Mouse (Mus musculus) megakaryocyte progenitor cell, adult 5-6 weeks (primary cell): ENCODE data around the gene Gnmt. TPM values are rescaled to one million over a fixed set of nuclear protein-coding genes. Genes with fewer than 3 reads are reported as not detected.

Experiments
- ATAC-seq: replicated peaks from 2 replicates; pipeline ENCODE4 v1.8.0; 2016; ENCODE audit warnings: mild to moderate bottlenecking, moderate TSS enrichment, inconsistent platforms; ENCODE audit not compliant: poor library complexity
- total RNA-seq, 2 experiments: library from RNA; stranded (forward) in 1 of 2; stranded (reverse) in 1 of 2; fragments of 157-497, 149-512 nt in 1 of 2; fragments of 200-1000 nt in 1 of 2; gene quantifications; 2 replicates each; pipeline versions ENCODE4 v1.2.3 to v1.2.4; 2015 to 2017

Gnmt gene
- total RNA-seq, 2 experiments from 2014 or later: not detected

DNA sequence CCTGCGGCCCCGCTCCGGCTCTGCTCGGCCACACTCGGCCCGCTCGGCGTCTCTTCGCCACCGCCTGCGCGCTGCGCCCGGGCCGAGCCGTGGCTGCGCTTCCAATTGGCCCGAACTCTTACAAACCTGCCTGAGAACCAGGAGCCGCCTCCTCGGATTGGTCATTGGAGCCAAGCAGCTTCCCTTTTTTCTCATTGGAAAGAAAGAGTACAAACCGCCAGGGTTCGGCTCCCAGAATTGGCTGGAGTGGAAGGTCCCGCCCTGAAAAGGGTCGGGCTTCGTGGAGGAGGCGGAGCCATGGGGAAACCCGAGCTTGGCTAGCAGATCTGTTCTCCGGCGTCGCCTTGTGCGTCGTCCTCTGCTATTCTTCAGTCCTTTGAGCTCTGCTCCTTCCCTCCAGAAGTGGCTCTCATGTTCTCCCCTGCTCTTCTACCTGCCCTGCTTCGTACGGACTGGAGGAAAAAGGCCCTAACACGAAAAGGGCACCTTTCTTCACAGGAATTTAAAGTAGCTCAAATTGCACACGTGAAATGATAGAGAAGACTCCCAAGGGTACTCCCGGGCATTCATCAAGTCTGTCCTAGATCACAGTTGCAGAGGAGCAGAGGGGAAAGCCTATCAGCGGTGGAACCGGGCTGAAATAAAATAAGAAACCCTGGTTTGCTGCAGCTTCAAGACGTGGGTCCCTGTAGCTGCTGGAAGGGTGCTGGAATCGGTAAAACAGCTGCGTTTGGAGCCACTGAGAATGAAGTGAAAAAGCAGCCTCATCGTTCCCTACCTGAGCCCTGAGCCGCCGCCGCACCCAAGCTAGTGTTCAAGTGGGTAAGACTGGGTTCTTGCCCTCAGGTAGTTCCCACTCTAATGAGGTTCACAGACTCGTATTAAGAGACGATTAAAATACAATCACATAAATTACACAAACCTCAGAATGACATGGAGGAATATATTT lies 23.8 kb downstream of the Gnmt start, which contains the start of gene Ppp2r5d:
Gene Ppp2r5d (minus strand): TSS at position 225 of the 949 bp plus-strand sequence.
- peak; percentile 97 for ATAC-seq

DNA sequence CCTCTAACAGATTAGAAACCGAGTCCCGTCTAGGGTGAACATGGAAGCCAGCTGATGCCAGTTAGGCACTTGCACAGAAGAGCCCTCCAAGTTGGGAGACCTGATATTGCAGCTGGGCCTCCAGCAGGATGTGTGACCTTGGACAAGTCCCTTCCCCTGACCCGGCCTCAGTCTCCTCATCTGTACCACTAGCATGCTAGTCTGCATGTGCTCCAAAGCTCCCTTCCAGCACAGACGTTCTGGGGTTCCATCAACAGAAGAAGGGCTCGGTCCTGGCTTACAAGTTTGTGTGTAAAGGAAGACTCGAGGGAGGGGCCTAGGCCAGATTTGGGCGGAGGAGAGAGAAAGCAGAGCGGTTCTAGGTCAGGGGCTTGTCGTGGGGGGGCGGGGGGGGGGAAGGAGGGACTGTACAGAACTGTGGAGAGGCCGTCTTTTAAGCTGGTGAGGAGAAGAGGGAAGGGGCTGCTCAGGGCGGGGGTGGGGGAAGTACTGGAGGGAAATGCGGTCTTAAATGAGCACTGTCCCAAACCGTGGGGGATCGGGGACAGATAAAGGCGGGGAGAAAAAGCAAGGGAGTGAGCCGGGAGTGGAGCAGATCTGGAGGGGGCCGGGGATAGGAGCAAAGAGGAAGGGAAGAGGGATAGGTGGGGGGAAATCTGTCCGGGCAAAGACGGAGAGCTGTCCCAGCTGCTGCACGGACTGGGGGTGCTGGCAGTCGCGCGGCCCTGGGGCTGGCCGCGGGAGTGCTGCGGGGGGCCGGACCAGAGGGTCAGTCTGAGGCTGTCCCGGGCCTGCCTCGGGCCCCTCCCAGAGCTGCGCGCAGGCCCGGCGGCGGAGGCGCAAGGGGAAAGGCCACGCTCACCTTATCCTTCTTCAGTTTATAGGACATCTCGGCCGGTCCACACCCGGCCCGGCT lies 24.7 kb downstream of the Gnmt start:
- no peak for ATAC-seq

DNA sequence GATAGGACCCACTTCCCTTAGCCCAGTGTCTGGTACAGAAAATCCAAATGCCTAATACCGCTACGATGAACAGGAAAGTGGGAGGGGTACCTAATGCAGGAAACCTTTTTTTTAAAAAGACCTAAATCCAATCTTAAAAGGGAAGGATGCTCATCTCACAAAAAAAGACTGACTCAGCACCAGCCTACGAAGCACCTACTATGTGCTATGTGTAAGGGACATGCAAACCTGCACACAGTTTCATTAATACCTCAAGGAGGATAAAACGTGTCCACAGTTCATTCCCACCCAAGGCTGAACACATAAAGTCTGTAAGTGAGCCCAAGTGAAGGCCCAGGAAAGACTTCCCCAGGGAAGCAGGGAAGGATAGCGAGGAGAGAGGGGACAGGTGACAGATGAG lies 26.5 kb downstream of the Gnmt start:
- no peak for ATAC-seq

DNA sequence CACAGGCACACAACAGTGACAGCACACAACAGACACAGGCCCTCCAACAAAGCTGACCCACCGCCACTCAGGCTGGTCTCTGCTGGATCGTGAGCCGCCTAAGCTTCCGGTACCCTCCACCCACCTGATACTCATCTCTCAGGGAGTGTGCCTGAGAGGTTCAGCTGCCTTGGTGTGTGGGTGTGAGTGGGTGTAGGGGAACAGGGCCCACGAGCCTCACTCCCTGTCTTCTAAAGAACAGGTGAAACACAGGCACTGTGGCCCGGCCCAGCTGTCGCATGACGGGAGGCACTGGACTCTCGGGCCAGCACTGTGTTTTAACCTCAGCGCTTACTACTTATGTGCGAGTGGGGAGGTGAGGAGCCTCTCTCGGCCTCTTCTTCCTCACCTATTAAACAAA lies 26.9 kb downstream of the Gnmt start:
- ATAC-seq: no peak

DNA sequence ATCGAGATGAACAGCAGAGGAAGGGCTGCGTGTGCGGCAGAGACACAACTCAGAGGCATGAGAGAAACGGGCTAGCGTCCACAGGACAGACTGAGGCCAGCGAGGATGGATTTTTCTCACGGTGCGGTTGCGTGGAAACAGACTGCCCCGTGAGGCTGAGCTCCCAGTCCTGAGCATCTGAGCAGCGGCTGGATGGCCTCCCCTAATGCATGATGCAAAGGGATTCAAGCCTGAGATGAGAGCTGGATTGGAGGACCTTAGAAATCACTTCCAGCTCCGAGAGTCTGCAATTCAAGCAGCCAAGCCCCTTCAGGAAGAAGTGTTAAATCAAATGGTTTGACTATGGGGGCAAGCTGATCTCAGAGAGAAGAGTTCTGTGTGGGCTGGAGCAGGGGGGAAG lies 27.5 kb downstream of the Gnmt start:
- no peak for ATAC-seq

DNA sequence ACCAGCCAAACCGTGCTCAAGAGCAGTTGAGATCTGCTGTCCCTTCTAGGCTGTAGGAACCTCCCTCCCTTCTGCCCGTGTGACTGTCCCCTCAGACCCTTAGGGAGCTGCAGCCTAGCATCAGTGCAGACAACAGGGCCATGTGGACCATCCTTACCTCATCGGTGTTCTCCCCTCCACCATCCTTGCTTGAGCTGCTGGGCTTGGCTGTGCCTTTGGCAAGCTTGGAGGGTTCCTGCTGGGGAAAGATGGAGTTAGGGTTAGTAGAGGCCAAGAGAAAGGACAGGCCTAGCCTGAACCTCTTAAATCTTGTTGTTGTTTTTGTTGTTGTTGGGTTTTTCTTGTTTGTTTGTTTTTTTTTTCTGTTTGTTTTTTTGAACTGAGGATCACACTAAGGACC lies 29.1 kb downstream of the Gnmt start:
- ATAC-seq: no peak

DNA sequence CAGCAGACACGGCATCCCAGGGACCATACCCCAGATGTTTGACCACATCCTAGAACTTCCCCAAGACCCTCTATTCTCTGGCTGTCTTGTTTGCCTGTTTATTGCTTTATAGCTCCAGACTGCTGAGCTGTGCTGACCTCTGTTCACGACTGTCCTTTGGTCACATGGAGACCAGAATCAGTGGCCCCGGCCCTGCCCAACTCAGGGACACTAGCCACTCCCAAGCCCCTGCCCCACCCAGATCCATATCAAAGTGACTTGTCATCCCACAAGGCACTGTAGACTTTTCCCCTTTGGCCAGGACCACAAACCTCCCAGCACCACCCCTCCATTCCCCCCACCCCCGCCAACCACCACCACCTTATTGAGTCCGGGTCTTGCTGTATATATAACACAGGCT lies 29.7 kb downstream of the Gnmt start:
- ATAC-seq: no peak

DNA sequence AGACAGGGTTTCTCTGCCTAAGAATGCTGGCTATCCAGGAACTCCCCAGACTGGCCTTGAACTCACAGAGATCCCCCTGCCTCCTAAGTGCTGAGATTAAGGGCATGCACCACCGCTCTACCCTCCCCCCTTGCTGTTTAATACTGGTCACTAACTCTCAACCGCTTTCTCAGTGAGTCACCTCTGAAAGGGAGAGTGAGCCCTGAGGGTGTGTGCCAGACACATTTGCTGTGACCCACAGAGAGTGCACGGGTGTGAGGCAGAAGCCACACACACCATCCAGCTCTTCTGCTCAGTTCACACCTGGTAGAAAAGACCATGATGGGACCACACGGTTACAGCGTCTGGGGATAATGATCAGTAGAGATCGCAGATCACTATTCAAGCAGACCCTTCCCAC lies 30.5 kb downstream of the Gnmt start:
- no peak for ATAC-seq

DNA sequence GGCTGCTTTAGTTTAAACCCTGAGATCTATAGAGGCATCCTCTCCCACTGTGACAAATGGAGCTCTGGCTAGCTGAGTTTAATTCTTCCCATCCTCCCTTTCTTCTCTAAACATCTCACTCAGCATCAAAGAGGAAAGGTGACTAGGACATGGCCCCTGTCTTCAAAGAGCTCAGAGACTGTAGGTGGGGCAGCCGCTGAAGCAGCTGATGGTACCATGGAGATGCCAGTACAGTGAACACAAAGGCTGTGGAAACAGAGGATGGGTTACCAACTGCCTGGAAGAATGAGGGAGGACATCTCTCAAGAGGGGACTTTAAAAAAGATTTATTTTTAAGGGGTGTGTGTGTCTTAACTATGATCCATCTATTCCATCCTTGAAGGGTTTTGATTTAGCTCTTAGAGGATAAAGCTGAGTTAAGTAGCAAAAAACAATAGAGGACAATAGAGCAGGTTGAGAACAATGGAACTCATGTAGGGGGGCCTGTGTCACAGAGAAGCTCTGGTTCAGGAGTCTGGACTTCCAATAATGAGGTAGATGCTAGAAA lies 34.4 kb downstream of the Gnmt start:
- ATAC-seq: no peak

DNA sequence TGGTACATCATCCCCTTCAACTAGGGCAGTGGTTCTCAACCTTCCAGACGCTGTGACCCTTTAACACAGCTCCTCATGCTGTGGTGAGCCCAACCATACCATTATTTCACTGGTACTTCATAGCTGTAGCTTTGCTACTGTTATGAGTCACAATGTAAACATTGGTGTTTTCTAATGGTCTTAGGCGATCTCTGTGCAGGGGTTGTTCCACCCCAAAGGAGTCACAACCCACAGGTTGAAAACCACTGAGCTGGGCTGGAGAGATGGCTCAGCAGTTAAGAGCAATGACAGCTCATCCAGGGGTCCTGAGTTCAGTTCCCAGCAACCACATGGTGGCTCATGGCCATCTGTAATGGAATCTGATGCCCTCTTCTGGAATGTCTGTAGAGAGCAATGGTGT lies 37.6 kb downstream of the Gnmt start:
- no peak for ATAC-seq

DNA sequence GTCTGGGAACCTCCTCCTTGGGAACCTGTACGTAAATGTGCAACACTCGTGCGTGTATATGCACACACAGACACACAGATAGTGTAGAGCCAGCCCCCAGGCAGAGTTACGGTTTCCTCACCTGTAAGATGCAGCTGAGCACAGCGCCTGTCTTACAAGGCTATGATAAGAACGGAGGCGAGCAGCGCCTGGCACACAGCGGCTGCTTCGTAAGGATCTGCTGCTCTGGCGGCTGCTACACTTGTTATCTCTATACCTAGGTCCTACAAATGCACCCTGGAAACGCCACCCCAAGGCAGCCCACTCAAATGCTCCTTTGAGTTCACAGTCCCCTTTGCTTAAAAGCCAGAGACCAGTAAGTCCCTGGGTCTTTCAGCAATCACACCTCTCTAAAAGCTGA lies 38.3 kb downstream of the Gnmt start:
- ATAC-seq: peak; percentile 85

DNA sequence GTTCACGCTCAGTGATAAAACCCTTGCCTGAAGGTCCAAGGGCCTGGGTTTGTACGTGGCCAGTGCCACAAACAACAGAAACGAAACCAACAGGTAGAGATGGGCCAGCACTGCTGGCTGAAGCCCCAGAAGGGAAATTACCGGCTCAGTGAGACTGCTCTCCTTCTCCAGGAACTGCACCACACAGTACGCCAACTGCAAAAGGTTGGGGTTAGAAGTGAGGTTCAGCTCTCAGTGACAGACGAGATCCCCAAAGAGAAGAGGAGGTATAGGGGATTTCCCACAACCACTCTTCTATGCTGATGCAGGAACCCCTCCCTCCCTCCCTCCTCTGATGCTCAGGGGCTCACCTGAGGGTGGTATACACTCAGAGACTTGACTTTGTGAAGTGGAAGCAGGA lies 43.1 kb downstream of the Gnmt start:
- no peak for ATAC-seq

DNA sequence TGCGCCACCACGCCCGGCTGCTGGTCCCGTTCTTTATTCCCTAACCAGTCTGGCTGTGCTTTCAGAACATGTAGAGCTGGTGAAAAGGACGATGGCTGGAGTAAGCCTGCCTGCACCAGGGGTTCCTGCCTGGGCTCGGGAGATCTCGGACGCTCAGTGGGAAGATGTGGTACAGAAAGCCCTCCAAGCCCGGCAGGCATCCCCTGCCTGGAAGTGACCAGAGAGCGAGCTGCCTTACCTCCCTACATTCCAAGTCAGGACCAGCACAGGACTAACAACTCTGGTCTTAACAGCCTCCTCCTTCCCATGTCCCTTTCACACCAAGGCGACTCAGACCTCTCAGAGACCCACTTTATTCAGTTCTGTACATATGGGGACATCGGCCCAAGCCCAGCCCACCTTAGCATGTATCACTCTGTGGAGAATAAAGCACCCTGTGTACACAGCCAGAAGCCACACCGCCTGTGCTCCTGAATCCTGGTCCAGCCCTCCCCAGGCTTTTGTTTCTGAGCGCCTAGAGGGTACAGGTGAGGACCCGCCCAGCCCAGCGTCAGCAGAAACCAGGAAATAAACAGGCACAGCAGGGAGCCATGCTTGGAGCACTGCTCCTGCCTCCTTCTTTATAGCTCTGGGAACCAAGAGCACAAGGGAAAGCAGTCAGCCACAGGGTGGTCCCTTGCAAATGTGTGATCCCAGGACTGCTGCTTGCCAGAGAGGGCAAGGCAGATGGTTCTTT lies 46.1 kb downstream of the Gnmt start:
- no peak for ATAC-seq

DNA sequence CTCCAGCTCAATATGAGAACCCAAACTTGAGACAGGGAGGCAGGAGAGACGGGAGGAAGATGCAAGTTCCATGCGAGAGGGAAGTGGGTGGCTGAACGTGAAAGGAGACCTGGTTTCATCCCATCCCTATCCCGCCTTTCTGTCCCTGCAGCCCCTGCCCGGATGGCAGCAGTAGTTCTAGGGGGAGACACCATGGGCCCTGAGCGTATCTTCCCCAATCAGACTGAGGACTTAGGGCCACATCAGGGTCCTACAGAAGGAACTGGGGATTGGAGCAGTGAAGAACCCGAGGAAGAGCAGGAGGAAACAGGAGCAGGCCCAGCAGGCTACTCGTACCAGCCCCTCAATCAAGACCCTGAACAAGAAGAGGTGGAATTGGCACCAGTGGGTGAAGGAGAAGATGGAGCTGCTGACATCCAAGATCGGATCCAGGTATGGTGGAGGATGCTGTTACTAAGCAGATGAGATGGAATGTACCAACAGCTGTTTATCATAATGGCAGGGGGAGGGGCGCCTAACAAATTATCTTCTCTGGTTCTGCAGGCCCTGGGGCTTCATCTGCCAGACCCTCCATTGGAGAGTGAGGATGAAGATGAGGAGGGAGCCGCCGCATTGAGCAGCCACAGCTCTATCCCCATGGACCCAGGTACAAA lies 47.4 kb downstream of the Gnmt start:
- no peak for ATAC-seq

DNA sequence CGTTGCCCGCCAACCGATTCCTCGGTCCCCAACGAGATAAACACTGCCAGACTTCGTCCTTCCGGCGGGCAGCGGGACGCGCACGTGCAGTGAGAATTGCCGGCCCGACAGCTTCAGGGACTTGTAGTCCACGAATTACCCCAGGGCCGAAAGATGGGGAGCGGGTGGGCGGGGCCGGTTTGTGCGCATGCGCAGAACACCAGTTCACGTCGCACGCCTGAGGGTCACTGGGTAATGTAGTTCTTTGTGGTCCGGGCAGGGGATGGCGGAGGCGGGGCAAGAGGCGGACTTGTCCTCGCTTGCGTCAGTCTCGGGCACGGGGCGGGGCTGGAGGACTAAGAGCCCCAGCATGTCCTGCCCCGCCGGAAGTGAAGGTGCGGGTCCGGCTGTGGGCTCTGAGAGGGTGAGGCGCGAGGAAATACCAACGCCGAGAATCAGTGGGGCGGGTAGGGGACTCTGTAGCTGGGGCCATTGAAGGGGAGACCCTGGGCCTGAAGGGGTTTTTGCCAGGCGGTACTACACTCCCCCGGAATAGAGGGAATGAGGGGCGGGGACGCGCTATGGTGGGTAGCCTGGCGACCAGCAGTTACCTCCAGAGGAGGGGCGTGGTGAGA lies 48.1 kb downstream of the Gnmt start, which contains the start of gene Klhdc3:
Gene Klhdc3 (minus strand): TSS at position 155 of the 614 bp plus-strand sequence.
- peak; percentile 94 for ATAC-seq

DNA sequence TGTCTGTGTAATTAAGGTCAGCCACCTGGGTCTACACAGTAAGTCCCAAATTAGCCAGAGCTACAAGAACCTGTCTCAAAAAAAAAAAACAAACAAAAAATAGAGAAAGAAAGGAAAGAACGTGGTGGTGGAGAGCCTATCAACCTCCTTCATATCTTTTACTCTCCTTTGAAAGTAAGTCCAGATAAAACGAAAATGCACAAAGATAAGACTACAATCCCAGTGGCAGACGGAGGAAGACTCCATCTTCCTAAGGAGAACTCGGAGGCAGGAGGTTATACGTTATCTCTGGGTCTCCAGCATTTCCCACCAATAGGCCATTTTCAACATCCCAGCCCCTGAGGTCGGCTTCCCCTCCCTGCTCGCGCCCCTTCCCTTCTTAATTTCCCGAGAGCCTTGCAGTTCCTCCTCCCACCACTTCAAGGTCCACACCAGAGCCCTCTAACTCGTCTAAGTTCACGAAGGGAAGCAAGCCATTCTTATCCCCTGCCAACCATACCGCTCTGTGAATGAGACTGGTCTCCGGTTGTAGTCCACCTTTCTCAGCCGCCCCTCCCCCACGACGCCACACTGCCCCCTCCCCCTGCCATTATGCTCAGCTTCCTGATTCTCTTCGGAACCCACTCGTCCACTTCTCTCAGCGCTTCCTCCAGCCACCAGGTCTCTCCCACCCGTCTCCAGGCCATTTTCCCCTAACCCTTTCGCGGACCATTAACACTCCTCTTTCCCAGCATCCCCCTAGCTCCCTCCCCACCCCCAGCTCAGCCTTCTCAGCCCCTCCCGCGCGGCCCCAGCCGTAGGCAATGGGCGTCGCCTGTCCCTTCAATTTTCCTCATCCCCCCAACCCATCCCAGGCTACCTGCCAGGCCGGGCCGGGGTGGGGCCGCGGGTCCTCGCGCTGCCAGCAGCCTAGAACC lies 48.9 kb downstream of the Gnmt start:
- peak; percentile 38 for ATAC-seq

DNA sequence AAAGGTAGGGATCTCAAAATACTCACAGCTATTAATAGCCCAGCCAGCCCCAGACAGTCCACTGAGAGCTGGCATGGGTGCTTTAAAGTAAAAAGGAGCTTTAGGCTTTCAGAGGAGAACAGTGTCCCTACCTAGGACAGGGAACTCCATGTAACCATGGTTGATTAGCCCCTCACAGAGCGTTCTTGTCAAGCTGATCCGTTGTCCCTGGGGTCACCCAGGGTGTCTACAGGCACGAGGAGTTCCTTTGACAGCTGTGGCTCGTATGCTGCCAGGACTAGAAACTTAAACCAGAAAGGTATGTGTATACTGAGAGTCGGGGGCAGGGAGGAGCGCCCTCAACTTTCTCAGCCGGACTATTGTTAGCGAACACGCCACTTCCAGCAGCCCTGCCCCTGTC lies 50.1 kb downstream of the Gnmt start:
- no peak for ATAC-seq

DNA sequence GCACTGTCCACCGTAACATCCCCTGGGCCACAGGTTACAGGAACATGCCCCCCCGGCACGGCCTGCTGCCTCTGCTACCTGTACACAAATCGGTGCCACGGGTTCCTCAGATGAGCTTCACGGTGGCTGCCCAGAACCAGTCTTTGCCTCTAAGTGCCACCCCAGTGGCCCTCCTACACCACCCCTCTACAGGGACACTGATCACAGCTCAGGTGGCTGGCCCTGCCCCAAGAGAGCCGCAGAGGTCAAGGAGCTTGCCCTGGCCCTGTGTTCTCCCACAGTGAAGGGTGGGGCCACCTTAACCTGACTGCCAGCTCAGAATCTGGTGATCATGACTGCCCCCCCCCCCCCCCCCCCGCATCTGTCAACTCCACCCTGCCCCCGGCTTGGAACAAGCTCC lies 50.6 kb downstream of the Gnmt start, which contains the start of gene Mea1:
Gene Mea1 (plus strand): TSS at position 378 of the 400 bp plus-strand sequence.
- ATAC-seq: no peak
